Mouse (Mus musculus): Measurements from ENCODE around the gene 4930556J24Rik.
"Not testable (repeated sequence)": the region's sequence is repeated elsewhere in the genome, so short reads cannot be mapped to it uniquely, and the experiment has no call there.

4930556J24Rik gene

GRCm38 (mm10) chr11:3976678-3977077, at the start of gene 4930556J24Rik:
Gene 4930556J24Rik (minus strand): TSS chr11:3976778.
- DNase-seq (ENCODE audit: low spot score), result no peak

- DNase-seq (ENCODE audit: low spot score), result no peak
These were observed 46.7 kb upstream of the 4930556J24Rik start for GRCm38 (mm10) chr11:4023321-4023720.

- DNase-seq (ENCODE audit: low spot score), result not testable (repeated sequence)
These were observed 45.5 kb upstream of the 4930556J24Rik start for GRCm38 (mm10) chr11:4022111-4022510.

- not testable (repeated sequence) for DNase-seq (ENCODE audit: low spot score)
These were observed 39.2 kb upstream of the 4930556J24Rik start for GRCm38 (mm10) chr11:4015796-4016195.

- DNase-seq (ENCODE audit: low spot score), result no peak
These were observed 36.0 kb upstream of the 4930556J24Rik start for GRCm38 (mm10) chr11:4012616-4013015.

GRCm38 (mm10) chr11:4006462-4006861, 29.9 kb upstream of the 4930556J24Rik start:
- no peak for DNase-seq (ENCODE audit: low spot score)

GRCm38 (mm10) chr11:4005220-4005805, 28.7 kb upstream of the 4930556J24Rik start:
- no peak for DNase-seq (ENCODE audit: low spot score)

- no peak for DNase-seq (ENCODE audit: low spot score)
These were observed 25.0 kb upstream of the 4930556J24Rik start for GRCm38 (mm10) chr11:4001603-4002002.

GRCm38 (mm10) chr11:3999547-3999946, 23.0 kb upstream of the 4930556J24Rik start:
- no peak for DNase-seq (ENCODE audit: low spot score)

- DNase-seq (ENCODE audit: low spot score), result no peak
These were observed 21.6 kb upstream of the 4930556J24Rik start for GRCm38 (mm10) chr11:3997978-3998720.

- no peak for DNase-seq (ENCODE audit: low spot score)
These were observed 20.3 kb upstream of the 4930556J24Rik start for GRCm38 (mm10) chr11:3996840-3997239.

GRCm38 (mm10) chr11:3995511-3995910, 18.9 kb upstream of the 4930556J24Rik start:
- no peak for DNase-seq (ENCODE audit: low spot score)

GRCm38 (mm10) chr11:3993914-3994313, 17.3 kb upstream of the 4930556J24Rik start:
- DNase-seq (ENCODE audit: low spot score), result no peak

GRCm38 (mm10) chr11:3993132-3993531, 16.6 kb upstream of the 4930556J24Rik start:
- DNase-seq (ENCODE audit: low spot score), result no peak

- no peak for DNase-seq (ENCODE audit: low spot score)
These were observed 13.2 kb upstream of the 4930556J24Rik start for GRCm38 (mm10) chr11:3989748-3990147.

- no peak for DNase-seq (ENCODE audit: low spot score)
These were observed 7.5 kb upstream of the 4930556J24Rik start for GRCm38 (mm10) chr11:3983863-3984745.

- no peak for DNase-seq (ENCODE audit: low spot score)
These were observed 6.8 kb upstream of the 4930556J24Rik start, which contains the start of gene Gal3st1 for GRCm38 (mm10) chr11:3983291-3983862. Gene Gal3st1 (plus strand): TSS chr11:3983636.

- no peak for DNase-seq (ENCODE audit: low spot score)
These were observed 6.0 kb upstream of the 4930556J24Rik start for GRCm38 (mm10) chr11:3982275-3983209.

- DNase-seq (ENCODE audit: low spot score), result no peak
These were observed 5.0 kb upstream of the 4930556J24Rik start for GRCm38 (mm10) chr11:3981536-3981935.

- DNase-seq (ENCODE audit: low spot score), result no peak
These were observed 1.8 kb upstream of the 4930556J24Rik start for GRCm38 (mm10) chr11:3978421-3978820.

- DNase-seq (ENCODE audit: low spot score), result no peak
These were observed 2.3 kb downstream of the 4930556J24Rik start for GRCm38 (mm10) chr11:3974311-3974710.

Data from ovary, adult 18-20 months (tissue).